Mouse (Mus musculus) frontal cortex, adult (tissue): ENCODE results near the gene Timeless.
A peak's percentile ranks its signal among the peaks of the same experiment; 100 is the strongest.
"Not testable (repeated sequence)": the region's sequence is repeated elsewhere in the genome, so short reads cannot be mapped to it uniquely, and the experiment has no call there.

ENCODE experiments used
- ATAC-seq: cut with Nextera tagmentation; 2 replicates; pipeline ENCODE4 v1.9.2; 2017; ENCODE audit warnings: mild to moderate bottlenecking, moderate library complexity, mixed read lengths; ENCODE audit not compliant: low TSS enrichment

Timeless gene

DNA sequence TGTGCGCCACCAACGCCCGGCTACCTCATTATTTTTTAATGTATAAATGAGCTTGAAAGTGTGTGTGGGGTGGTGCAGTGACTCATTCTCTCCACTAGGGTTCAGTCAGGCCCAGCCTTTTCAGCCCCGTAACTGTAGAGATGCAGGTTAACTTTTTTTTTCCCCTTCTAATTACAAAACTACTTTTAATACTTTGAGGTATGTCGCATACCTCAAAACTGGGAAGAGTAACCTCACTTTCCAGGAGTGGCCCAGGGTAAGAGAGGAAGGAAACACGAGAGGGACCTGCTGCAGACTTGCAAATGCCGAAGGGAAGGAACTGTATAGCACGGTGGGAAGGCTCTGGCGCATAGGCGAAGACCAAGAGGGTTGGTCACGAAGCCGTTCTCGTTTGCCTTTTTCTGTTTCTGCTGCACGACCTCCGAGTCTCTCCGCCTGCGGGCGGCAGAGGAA, 19.0 kb upstream of the Timeless start:
- peak; percentile 50 for ATAC-seq

GRCm38 (mm10) chr10:128214112-128214511, 17.8 kb upstream of the Timeless start:
- not testable (repeated sequence) for ATAC-seq

DNA sequence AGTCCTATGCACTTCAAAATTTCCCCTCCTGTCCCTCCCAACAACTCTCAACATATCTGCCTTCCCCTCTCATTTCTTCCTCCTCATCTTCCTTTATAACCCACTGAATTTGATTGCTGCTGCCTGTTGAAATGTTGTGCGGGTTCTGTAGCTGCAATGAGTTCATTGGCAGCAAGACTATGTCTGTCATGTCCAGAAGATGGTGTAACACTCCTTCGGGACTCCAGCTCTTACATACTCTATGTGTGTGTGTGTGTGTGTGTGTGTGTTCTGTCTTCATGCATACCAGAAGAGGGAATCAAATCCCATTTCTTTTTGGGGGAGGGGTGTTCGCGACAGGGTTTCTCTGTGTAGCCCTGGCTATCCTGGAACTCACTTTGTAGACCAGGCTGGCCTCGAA, 16.9 kb upstream of the Timeless start:
- no peak for ATAC-seq

- ATAC-seq, result no peak
These were observed 13.3 kb upstream of the Timeless start for GRCm38 (mm10) chr10:128218387-128219117.

DNA sequence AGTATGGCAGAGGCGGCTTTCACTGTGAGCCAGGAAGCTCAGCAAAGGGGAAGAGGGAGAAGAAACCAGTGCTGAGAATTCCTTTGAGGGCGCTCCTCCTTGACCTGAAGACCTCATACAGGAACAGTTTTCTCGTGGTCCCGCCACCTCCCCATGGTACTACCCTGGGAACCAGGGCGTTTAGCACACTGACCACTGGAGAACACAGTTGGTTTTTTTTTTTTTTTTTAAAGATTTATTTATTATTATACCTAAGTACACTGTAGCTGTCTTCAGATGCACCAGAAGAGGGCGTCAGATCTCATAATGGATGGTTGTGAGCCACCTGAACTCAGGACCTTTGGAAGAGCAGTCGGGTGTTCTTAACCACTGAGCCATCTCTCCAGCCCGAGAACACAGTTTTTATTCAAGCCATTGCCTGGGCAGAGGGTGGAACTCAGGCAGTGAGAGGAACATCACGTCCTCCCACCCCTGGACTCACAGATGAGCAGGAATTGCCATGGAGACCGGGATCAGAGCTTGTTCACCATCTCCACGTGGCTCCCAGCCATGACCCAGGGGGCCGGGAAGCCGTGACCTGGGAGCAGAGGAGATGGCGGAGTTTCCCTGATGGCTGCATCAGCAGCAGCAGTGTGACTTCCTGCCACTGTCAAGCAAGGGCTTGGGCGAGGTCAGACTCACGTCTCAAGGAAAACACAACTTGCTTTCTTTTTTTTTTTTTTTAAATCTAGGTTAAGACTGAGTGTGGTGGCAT, 10.2 kb upstream of the Timeless start:
- no peak for ATAC-seq

- ATAC-seq, result no peak
These were observed 6.8 kb upstream of the Timeless start for GRCm38 (mm10) chr10:128225064-128225463.

GRCm38 (mm10) chr10:128225538-128225937, 6.3 kb upstream of the Timeless start, which contains the start of gene Mip:
TSS of gene Mip (plus strand) at chr10:128225838.
- ATAC-seq, result no peak

GRCm38 (mm10) chr10:128227592-128227991, 4.3 kb upstream of the Timeless start:
- no peak for ATAC-seq

DNA sequence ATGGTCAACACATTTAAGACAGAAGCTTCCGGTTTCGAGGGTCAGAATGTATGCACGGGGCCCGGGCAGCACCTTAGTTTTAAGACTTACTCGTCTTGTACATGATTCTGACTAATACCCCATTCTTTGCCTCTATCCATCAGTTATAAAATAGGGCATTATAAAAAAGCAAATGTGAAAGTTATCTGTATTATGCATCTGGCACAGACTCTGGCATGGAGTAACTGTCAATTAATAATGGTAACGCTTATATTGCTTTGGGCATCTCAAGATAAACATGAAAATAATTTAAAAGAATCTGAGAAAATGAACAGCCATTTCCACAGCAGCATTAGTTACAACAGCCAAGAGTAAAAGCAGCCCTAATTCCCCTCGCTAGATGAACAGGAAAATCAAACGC, 3.9 kb upstream of the Timeless start:
- no peak for ATAC-seq

GRCm38 (mm10) chr10:128230582-128230981, 1.3 kb upstream of the Timeless start:
- ATAC-seq, result no peak

DNA sequence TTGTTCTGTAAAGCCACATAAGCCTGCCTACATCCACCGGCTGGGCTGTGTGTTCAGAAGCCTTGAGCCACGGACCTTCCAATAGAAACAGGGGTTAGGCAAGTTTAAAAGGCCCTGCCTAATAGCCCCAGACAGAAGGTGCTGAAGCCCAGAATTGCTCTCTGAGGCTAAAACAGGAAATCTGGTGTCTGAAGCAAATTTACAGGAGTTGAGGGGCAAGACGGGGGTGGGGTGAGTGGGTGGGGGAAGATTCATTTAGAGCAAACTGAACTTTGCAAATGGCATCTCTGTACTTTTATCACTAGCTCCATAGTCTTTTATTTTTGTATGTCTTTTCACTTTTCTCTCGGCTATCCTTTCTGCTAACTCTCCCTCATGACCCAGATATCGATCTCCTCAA, 719 bp upstream of the Timeless start:
- no peak for ATAC-seq

- peak; percentile 69 for ATAC-seq
These were observed 638 bp downstream of the Timeless start for GRCm38 (mm10) chr10:128232420-128232985.

GRCm38 (mm10) chr10:128236321-128236720, 4.5 kb downstream of the Timeless start:
- ATAC-seq, result no peak

- peak; percentile 84 for ATAC-seq
These were observed 6.1 kb downstream of the Timeless start for GRCm38 (mm10) chr10:128237807-128238480.

DNA sequence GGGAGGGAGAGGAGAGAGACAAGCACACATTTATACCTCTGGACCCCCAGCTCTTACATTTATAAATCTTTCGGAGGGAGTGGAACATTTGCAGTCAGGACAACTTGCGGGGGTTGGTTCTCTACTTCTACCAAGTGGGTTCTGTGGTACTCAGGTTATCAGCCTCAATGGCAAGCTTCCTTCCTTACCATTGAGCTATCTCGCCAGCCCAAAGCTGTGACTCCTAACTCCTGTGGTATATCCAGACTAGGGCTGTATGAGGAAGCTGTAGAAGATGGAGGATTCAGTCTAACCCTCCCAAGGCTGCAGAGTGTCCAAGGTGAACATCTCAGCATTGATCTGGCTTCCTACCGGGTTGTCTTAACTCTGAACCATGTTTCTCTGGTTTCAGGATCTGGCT, 7.3 kb downstream of the Timeless start:
- no peak for ATAC-seq

GRCm38 (mm10) chr10:128240131-128240530, 8.3 kb downstream of the Timeless start:
- no peak for ATAC-seq

- ATAC-seq, result no peak
These were observed 11.4 kb downstream of the Timeless start for GRCm38 (mm10) chr10:128243252-128243651.

DNA sequence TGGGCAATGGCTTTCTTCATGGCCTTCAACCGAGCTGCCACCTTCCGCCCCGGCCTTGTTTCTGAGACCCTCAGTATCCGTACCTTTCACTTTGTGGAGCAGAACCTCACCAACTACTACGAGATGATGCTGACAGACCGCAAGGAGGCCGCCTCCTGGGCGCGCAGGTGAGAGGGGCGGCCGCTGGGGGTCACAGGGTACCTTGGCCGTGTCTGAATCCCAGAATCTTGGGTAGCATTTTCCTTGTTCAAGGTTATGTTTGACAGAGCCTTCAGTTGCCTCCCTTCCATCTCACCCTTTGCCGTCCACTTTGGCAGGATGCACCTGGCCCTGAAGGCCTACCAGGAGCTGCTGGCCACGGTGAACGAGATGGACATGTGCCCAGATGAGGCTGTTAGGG, 12.3 kb downstream of the Timeless start:
- no peak for ATAC-seq

DNA sequence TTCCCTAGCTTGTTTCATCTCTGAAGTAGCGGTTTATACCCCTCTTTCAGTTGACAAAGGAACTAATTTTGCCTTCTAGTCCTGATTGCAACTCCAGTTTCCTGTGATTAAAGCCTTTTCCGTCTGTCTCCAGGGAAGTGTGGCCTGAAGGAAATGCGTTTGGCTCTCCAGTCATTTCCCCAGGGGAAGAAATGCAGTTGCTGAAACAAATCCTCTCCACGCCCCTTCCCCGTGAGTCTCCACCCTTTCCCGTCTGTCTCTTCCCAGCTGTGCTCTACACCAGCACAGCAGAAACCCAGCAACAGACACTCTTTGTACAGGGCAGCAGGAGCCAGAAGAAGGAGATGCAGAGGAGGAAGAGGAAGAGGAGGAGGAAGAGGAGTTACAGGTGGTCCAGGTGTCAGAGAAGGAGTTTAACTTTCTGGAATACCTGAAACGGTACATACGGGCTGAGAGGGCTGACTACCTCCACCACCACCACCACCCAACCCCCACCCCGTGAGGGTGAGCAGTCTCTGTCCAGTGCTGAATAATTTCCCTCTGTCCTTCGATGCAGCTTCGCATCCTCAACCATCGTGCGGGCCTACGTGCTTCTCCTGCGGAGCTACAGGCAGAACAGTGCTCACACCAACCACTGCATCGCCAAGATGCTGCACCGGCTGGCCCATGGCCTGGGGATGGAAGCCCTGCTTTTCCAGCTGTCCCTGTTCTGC, 15.3 kb downstream of the Timeless start:
- ATAC-seq, result no peak

- no peak for ATAC-seq
These were observed 18.7 kb downstream of the Timeless start for GRCm38 (mm10) chr10:128250565-128250964.

DNA sequence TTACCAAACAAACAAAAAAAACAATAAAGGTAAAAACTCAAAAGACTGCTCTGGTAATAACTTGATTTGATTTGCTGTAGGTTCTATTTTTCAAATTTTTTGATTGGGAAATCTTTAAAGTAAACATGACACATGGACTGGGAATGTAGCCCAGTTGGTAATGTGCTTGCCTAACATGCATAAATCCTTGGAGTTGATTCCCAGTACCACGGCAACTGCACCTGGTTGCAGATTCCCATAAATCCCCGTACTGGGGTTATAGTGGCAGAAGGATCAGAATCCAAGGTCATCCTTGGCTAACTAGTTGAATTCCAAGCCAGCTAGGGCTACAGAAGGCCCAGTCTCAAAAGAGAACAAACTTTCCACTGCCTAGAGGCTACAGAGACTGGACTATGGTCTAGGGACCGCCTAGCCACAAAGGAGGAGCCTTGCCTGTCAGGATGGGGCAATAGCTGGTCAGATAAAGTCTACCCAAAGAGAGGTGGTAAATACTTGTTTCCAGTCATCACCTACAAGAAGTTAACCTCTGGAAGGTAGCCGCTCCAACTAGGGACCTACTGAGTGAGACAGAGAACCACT, 21.9 kb downstream of the Timeless start, which contains the start of gene Apon:
TSS of gene Apon (plus strand) at position 420 of the 579 bp plus-strand sequence.
- no peak for ATAC-seq
